Mouse (Mus musculus): ENCODE measurements at regions not wholly inside any gene's neighbourhood (a gene's known extent, or its start where the extent isn't known, plus 50 kb on each side); places are given as distances from the start of the nearest gene placed in this dataset.

- no peak overlapping the region for H3K4me2 ChIP-seq (replicated peaks; ENCODE audit: low read depth, low read length)
- no peaks in the 10 kb centered on the region for H3K36me3 ChIP-seq (ENCODE audit: insufficient read depth, low read length)
- H3K27ac ChIP-seq (ENCODE audit: low read length): no peak overlapping the region
These were observed 78.2 kb upstream of the D1Pas1 start for GRCm38 (mm10) chr1:186888767-186889583.

GRCm38 (mm10) chr1:186887127-186887526 is 80.1 kb upstream of the D1Pas1 start:
- Histone ChIP-seq H3K4me3 (ENCODE audit: low read depth, low read length) (no peak overlapping the region), H3K27ac (ENCODE audit: low read length) (no peak overlapping the region), H3K27me3 (replicated peaks; ENCODE audit: insufficient read depth, low read length) (no peaks in the 10 kb centered on the region), H3K9me3 (ENCODE audit: low read length) (no peaks in the 10 kb centered on the region), H3K4me1 (ENCODE audit: insufficient read depth, low read depth, low read length) (no peaks in the 10 kb centered on the region), H3K9ac (replicated peaks; ENCODE audit: low read depth) (no peak overlapping the region), H3K4me2 (replicated peaks; ENCODE audit: low read depth, low read length) (no peak overlapping the region), H3K36me3 (ENCODE audit: insufficient read depth, low read length) (no peaks in the 10 kb centered on the region)
- DNase-seq (ENCODE audit: low spot score): no peak
- no peak for TF ChIP-seq CTCF (IDR thresholded peaks at IDR 0.05)
- TF ChIP-seq EP300 (IDR thresholded peaks at IDR 0.05): no peak
- no peak for ATAC-seq
- WGBS: 56% methylated on average over 3 of the region's 3 CpGs

More at GRCm38 (mm10) chr1:186888767-186889583, 78.2 kb upstream of the D1Pas1 start:
- 70% methylated on average over 11 of the region's 11 CpGs for WGBS
- Histone ChIP-seq H3K27me3 (replicated peaks; ENCODE audit: insufficient read depth, low read length) (no peaks in the 10 kb centered on the region), H3K9me3 (ENCODE audit: low read length) (no peaks in the 10 kb centered on the region), H3K4me1 (ENCODE audit: insufficient read depth, low read depth, low read length) (no peaks in the 10 kb centered on the region), H3K4me3 (ENCODE audit: low read depth, low read length) (no peak overlapping the region), H3K9ac (replicated peaks; ENCODE audit: low read depth) (no peak overlapping the region)
- DNase-seq (ENCODE audit: low spot score): no peak
- ATAC-seq: no peak
- TF ChIP-seq CTCF (IDR thresholded peaks at IDR 0.05): no peak
- TF ChIP-seq EP300 (IDR thresholded peaks at IDR 0.05): no peak

- no peaks in the 10 kb centered on the region for H3K27me3 ChIP-seq (replicated peaks; ENCODE audit: insufficient read depth, low read length)
- no peak overlapping the region for H3K27ac ChIP-seq (ENCODE audit: low read length)
- H3K9me3 ChIP-seq (ENCODE audit: low read length): no peaks in the 10 kb centered on the region
- no peaks in the 10 kb centered on the region for H3K36me3 ChIP-seq (ENCODE audit: insufficient read depth, low read length)
- H3K4me3 ChIP-seq (ENCODE audit: low read depth, low read length): no peak overlapping the region
- H3K9ac ChIP-seq (replicated peaks; ENCODE audit: low read depth): no peak overlapping the region
- H3K4me2 ChIP-seq (replicated peaks; ENCODE audit: low read depth, low read length): no peak overlapping the region
- no peak for TF ChIP-seq CTCF (IDR thresholded peaks at IDR 0.05)
- TF ChIP-seq EP300 (IDR thresholded peaks at IDR 0.05): no peak
- 46% methylated on average over 2 of the region's 2 CpGs for WGBS
- DNase-seq (ENCODE audit: low spot score) (no peak), ATAC-seq (no peak)
- H3K4me1 ChIP-seq (ENCODE audit: insufficient read depth, low read depth, low read length): no peaks in the 10 kb centered on the region
These were observed 86.8 kb upstream of the D1Pas1 start for GRCm38 (mm10) chr1:186880391-186880790.

- no peak overlapping the region for H3K4me2 ChIP-seq (replicated peaks; ENCODE audit: low read depth, low read length)
- no peak for DNase-seq (ENCODE audit: low spot score)
- no peak overlapping the region for H3K4me3 ChIP-seq (ENCODE audit: low read depth, low read length)
- H3K4me1 ChIP-seq (ENCODE audit: insufficient read depth, low read depth, low read length): no peaks in the 10 kb centered on the region
- H3K9ac ChIP-seq (replicated peaks; ENCODE audit: low read depth): no peak overlapping the region
- TF ChIP-seq EP300 (IDR thresholded peaks at IDR 0.05) (no peak), CTCF (IDR thresholded peaks at IDR 0.05) (no peak)
- H3K27ac ChIP-seq (ENCODE audit: low read length): no peak overlapping the region
- WGBS: 67% methylated on average over 10 of the region's 10 CpGs
- H3K9me3 ChIP-seq (ENCODE audit: low read length): no peaks in the 10 kb centered on the region
- no peak for ATAC-seq
- no peaks in the 10 kb centered on the region for H3K36me3 ChIP-seq (ENCODE audit: insufficient read depth, low read length)
- H3K27me3 ChIP-seq (replicated peaks; ENCODE audit: insufficient read depth, low read length): no peaks in the 10 kb centered on the region
These were observed 106.4 kb upstream of the D1Pas1 start for GRCm38 (mm10) chr1:186860608-186861444.

- 61% methylated on average over 21 of the region's 21 CpGs for WGBS
- Histone ChIP-seq H3K9ac (replicated peaks; ENCODE audit: low read depth) (no peak overlapping the region), H3K4me1 (ENCODE audit: insufficient read depth, low read depth, low read length) (no peaks in the 10 kb centered on the region), H3K4me2 (replicated peaks; ENCODE audit: low read depth, low read length) (no peak overlapping the region), H3K9me3 (ENCODE audit: low read length) (no peaks in the 10 kb centered on the region), H3K27me3 (replicated peaks; ENCODE audit: insufficient read depth, low read length) (no peaks in the 10 kb centered on the region), H3K27ac (ENCODE audit: low read length) (no peak overlapping the region), H3K4me3 (ENCODE audit: low read depth, low read length) (no peak overlapping the region), H3K36me3 (ENCODE audit: insufficient read depth, low read length) (no peaks in the 10 kb centered on the region)
- ATAC-seq: peak; percentile 30; the same call in 1 of the 2 replicates
- TF ChIP-seq CTCF (IDR thresholded peaks at IDR 0.05) (no peak), EP300 (IDR thresholded peaks at IDR 0.05) (no peak)
- DNase-seq (ENCODE audit: low spot score): peak; percentile 18
These were observed 108.9 kb upstream of the D1Pas1 start for GRCm38 (mm10) chr1:186858285-186858684.

- DNase-seq (ENCODE audit: low spot score): no peak
- WGBS: 38% methylated on average over 3 of the region's 3 CpGs
- ATAC-seq: no peak
These were observed 106.4 kb upstream of the Rrp15 start for GRCm38 (mm10) chr1:186855474-186856036.

More at GRCm38 (mm10) chr1:186855474-186856036, 106.4 kb upstream of the Rrp15 start:
- no peak overlapping the region for H3K4me2 ChIP-seq (replicated peaks; ENCODE audit: low read depth, low read length)
- no peaks in the 10 kb centered on the region for H3K36me3 ChIP-seq (ENCODE audit: insufficient read depth, low read length)
- H3K4me3 ChIP-seq (ENCODE audit: low read depth, low read length): no peak overlapping the region
- H3K4me1 ChIP-seq (ENCODE audit: insufficient read depth, low read depth, low read length): no peaks in the 10 kb centered on the region
- H3K9me3 ChIP-seq (ENCODE audit: low read length): no peaks in the 10 kb centered on the region
- TF ChIP-seq EP300 (IDR thresholded peaks at IDR 0.05) (no peak), CTCF (IDR thresholded peaks at IDR 0.05) (no peak)
- no peaks in the 10 kb centered on the region for H3K27me3 ChIP-seq (replicated peaks; ENCODE audit: insufficient read depth, low read length)
- H3K27ac ChIP-seq (ENCODE audit: low read length): no peak overlapping the region
- H3K9ac ChIP-seq (replicated peaks; ENCODE audit: low read depth): no peak overlapping the region

Data from lung, postnatal 0 days (tissue).